Mouse (Mus musculus) testis, adult 2 months (tissue): Measurements from ENCODE around the gene Rab34. TPM values are rescaled to one million over a fixed set of nuclear protein-coding genes. Genes with fewer than 3 reads are reported as not detected.
A peak's percentile ranks its signal among the peaks of the same experiment; 100 is the strongest.

Experiments used
- H3K27ac ChIP-seq: fragments of 200-500 bp; 2 replicates; pipeline ENCODE4 v1.5.1; 2012; ENCODE audit warnings: low read depth, low read length; ENCODE audit not compliant: control insufficient read depth, insufficient read depth
- H3K27me3 ChIP-seq: fragments of 200-500 bp; 2 replicates; pipeline ENCODE4 v1.6.1; 2012; ENCODE audit warnings: mild to moderate bottlenecking, low read length, moderate library complexity; ENCODE audit not compliant: control insufficient read depth, insufficient read depth
- H3K36me3 ChIP-seq: fragments of 200-500 bp; 2 replicates; pipeline ENCODE4 v1.6.1; 2012; ENCODE audit warnings: mild to moderate bottlenecking, low read length; ENCODE audit not compliant: control insufficient read depth, insufficient read depth
- H3K4me1 ChIP-seq: fragments of 200-500 bp; 2 replicates; pipeline ENCODE4 v1.6.1; 2012; ENCODE audit warnings: low read length; ENCODE audit not compliant: control insufficient read depth, insufficient read depth
- H3K4me3 ChIP-seq: fragments of 200-500 bp; 2 replicates; pipeline ENCODE4 v1.5.1; 2012; ENCODE audit warnings: low read depth, mild to moderate bottlenecking, low read length, moderate library complexity, mixed read lengths; ENCODE audit not compliant: control insufficient read depth
- CTCF ChIP-seq: fragments of 200-500 bp; IDR thresholded peaks from 2 replicates; pipeline ENCODE4 v1.5.1; 2012; ENCODE audit warnings: low read depth, mild to moderate bottlenecking, inconsistent platforms, low read length, moderate library complexity; ENCODE audit not compliant: control insufficient read depth, insufficient read depth, insufficient replicate concordance
- POLR2A ChIP-seq: fragments of 200-500 bp; IDR thresholded peaks from 2 replicates; pipeline ENCODE4 v1.6.1; 2012; ENCODE audit warnings: low read depth, mild to moderate bottlenecking, inconsistent platforms, low read length, moderate library complexity; ENCODE audit not compliant: control insufficient read depth
- polyA plus RNA-seq: library from polyadenylated mRNA; depleted of rRNA; stranded (reverse); fragments of >200 nt; gene quantifications from 2 replicates; pipeline ENCODE4 v1.2.3, GENCODE M21; 2012

Rab34 gene
- polyA plus RNA-seq, 1 experiment, result 13.2 TPM

DNA sequence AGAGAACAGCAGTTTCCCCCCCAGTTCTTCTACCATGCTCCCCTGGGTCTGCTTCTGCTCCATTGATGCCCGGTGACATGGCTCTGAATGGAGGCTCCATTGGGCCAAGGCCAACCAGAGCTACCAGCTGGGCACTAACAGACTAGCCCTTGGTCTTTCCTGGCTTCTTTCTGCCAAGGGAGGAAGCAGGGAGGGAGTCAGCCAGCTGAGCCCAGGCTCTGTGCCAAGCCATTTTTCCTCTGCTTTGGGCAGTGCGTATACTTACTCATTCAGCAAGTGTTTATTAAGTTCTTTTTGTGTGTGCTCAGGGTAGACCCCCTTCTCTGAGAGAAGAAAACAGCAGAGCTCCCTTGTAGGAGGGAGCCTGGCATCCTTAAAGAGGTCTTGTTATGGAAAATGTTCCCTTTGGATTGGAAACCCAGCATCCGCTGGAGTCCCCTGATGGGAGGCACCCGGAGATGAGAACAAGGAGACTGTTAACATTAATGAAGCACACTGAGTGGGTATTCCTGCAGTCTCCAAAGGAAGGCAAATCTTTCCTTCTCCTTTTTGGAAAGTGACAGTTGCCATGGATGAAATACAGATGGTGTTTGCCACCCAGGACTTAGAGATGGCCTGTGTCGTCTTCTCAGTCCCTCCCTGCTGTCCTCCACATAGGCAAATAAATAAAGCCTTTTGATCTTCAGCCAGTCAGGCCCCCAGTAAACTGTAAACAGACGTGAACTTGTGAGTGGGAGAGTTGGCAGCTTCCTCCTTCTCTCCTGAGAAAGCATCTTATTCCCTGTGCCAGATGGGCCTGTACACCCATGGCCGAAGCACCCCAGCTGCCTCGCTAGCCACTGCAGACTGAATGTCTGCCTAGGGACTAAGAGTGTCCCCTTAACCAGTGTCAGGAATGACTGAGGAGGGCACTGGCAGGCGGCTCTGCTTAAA, 35.7 kb upstream of the Rab34 start:
- no peak for TF ChIP-seq POLR2A
- no peak for TF ChIP-seq CTCF
- Histone ChIP-seq H3K27ac (peak overlapping the region; percentile 74), H3K4me1 (no peaks in the 10 kb centered on the region; the same call in 1 of the 2 replicates), H3K4me3 (no peak overlapping the region), H3K36me3 (no peaks in the 10 kb centered on the region), H3K27me3 (no peaks in the 10 kb centered on the region)

GRCm38 (mm10) chr11:78153778-78154177, 34.5 kb upstream of the Rab34 start:
- no peak overlapping the region for H3K27ac ChIP-seq
- no peaks in the 10 kb centered on the region; the same call in 1 of the 2 replicates for H3K4me1 ChIP-seq
- TF ChIP-seq POLR2A (no peak), CTCF (no peak)
- no peak overlapping the region for H3K4me3 ChIP-seq
- no peaks in the 10 kb centered on the region for H3K27me3 ChIP-seq
- no peaks in the 10 kb centered on the region for H3K36me3 ChIP-seq

GRCm38 (mm10) chr11:78155674-78156073, 32.6 kb upstream of the Rab34 start:
- no peak for TF ChIP-seq POLR2A
- no peak for TF ChIP-seq CTCF
- Histone ChIP-seq H3K4me1 (no peaks in the 10 kb centered on the region; the same call in 1 of the 2 replicates), H3K4me3 (no peak overlapping the region), H3K36me3 (no peaks in the 10 kb centered on the region), H3K27me3 (no peaks in the 10 kb centered on the region), H3K27ac (no peak overlapping the region)

DNA sequence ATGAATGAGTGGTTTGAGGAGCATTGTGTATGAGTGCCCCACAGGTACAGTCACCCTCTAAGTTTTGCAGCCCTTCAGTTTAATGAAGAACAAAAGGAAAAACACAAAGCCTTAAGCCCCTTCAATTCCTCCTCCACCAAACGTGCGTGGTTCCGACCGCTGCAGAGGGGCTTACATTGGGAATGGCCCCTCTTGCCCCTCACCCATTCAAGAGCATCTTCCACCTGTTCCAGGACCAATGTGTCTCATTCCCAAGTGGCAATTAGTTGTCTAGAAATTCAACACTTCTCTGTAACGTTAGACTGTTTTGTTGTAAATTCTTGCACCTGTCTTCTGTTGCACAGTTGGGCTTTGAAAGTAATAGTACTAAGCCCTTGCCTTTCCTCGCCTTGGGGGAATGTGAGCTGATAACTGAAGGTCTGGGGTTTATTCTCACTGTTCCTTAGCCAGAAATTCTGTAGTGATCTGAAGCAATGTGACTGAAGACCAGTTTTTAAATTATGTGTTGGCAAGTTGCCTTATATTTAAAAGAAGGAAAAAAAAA, 32.0 kb upstream of the Rab34 start:
- H3K4me1 ChIP-seq, result no peaks in the 10 kb centered on the region; the same call in 1 of the 2 replicates
- H3K36me3 ChIP-seq, result no peaks in the 10 kb centered on the region
- H3K27ac ChIP-seq, result no peak overlapping the region
- H3K27me3 ChIP-seq, result no peaks in the 10 kb centered on the region
- TF ChIP-seq CTCF (no peak), POLR2A (no peak)
- H3K4me3 ChIP-seq, result no peak overlapping the region

DNA sequence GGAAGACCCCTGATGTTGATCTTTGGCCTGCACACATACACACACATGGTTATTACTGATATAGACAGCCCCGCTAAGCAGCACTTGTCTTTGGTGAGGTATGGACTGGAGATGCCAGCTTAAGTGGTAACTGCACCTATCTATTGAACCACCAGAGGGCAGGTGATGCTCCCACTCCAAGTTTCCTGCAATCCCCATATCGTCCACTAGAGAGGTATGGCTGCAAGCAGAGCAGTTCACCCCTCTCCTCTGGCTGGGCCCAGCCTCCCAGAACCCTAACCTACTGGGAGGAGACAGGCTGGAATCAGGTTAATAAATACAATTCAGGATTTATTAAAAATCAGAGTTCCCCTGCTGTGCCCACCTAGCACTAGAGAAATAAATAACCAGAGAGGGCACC, 29.1 kb upstream of the Rab34 start:
- no peaks in the 10 kb centered on the region for H3K36me3 ChIP-seq
- no peak overlapping the region for H3K4me3 ChIP-seq
- no peaks in the 10 kb centered on the region for H3K27me3 ChIP-seq
- no peak overlapping the region for H3K27ac ChIP-seq
- TF ChIP-seq POLR2A, result no peak
- TF ChIP-seq CTCF, result peak; percentile 75; the same call in 1 of the 2 replicates
- H3K4me1 ChIP-seq, result peaks cover 3% of the 10 kb centered on the region; the same call in 1 of the 2 replicates

DNA sequence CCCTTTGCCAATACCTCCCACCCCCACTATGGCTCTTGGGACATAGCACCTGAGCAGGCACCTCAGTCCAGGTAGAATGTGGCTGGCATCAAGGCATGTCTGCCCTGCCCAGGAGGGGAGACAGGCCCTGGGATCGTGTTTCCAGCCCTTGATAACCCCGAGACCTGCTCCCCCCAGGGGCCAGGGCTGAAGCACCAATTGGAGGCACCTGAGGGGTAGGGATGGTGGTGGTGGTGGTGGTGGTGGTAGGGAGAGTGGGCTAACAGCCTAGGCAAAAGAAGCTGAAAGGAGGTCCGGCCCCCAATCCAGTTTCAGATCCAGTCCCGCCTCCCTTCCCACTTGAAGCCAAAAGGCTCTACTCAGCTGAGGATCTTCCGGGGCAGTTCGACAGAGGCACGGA, 28.7 kb upstream of the Rab34 start:
- Histone ChIP-seq H3K4me1 (peaks cover 8% of the 10 kb centered on the region), H3K4me3 (no peak overlapping the region), H3K27me3 (no peaks in the 10 kb centered on the region), H3K27ac (no peak overlapping the region), H3K36me3 (no peaks in the 10 kb centered on the region)
- TF ChIP-seq POLR2A (no peak), CTCF (no peak)

DNA sequence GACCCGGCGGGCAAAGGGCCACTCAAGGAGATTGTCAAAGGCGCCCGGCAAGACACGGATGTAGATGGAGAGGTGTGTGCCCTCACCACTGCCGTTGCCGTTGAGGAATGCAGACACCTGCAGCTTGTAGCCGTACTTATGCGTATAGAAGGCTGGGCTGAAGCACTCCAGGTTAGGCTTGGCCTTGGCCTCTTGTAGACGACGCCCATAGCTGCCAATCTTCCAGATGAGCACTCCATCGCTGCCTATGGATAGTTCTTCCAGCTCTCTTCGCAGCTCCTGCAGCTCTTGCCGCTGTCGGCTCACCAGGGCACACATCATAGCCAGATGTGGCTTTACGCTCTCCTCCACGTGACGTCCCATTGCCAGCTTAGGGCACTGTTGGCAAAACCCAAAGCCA, 28.1 kb upstream of the Rab34 start:
- Histone ChIP-seq H3K27me3 (no peaks in the 10 kb centered on the region), H3K4me3 (no peak overlapping the region), H3K4me1 (peaks cover 14% of the 10 kb centered on the region), H3K36me3 (no peaks in the 10 kb centered on the region), H3K27ac (no peak overlapping the region)
- no peak for TF ChIP-seq CTCF
- TF ChIP-seq POLR2A, result no peak
